Mouse (Mus musculus) testis, adult 2 months (tissue): ENCODE measurements around the gene Atl2. TPM values are rescaled to one million over a fixed set of nuclear protein-coding genes. Genes with fewer than 3 reads are reported as not detected.

Source experiments
- H3K27ac ChIP-seq: fragments of 200-500 bp; 2 replicates; pipeline ENCODE4 v1.5.1; 2012; ENCODE audit warnings: low read depth, low read length; ENCODE audit not compliant: control insufficient read depth, insufficient read depth
- H3K27me3 ChIP-seq: fragments of 200-500 bp; 2 replicates; pipeline ENCODE4 v1.6.1; 2012; ENCODE audit warnings: mild to moderate bottlenecking, low read length, moderate library complexity; ENCODE audit not compliant: control insufficient read depth, insufficient read depth
- H3K36me3 ChIP-seq: fragments of 200-500 bp; 2 replicates; pipeline ENCODE4 v1.6.1; 2012; ENCODE audit warnings: mild to moderate bottlenecking, low read length; ENCODE audit not compliant: control insufficient read depth, insufficient read depth
- H3K4me1 ChIP-seq: fragments of 200-500 bp; 2 replicates; pipeline ENCODE4 v1.6.1; 2012; ENCODE audit warnings: low read length; ENCODE audit not compliant: control insufficient read depth, insufficient read depth
- H3K4me3 ChIP-seq: fragments of 200-500 bp; 2 replicates; pipeline ENCODE4 v1.5.1; 2012; ENCODE audit warnings: low read depth, mild to moderate bottlenecking, low read length, moderate library complexity, mixed read lengths; ENCODE audit not compliant: control insufficient read depth
- CTCF ChIP-seq: fragments of 200-500 bp; IDR thresholded peaks from 2 replicates; pipeline ENCODE4 v1.5.1; 2012; ENCODE audit warnings: low read depth, mild to moderate bottlenecking, inconsistent platforms, low read length, moderate library complexity; ENCODE audit not compliant: control insufficient read depth, insufficient read depth, insufficient replicate concordance
- POLR2A ChIP-seq: fragments of 200-500 bp; IDR thresholded peaks from 2 replicates; pipeline ENCODE4 v1.6.1; 2012; ENCODE audit warnings: low read depth, mild to moderate bottlenecking, inconsistent platforms, low read length, moderate library complexity; ENCODE audit not compliant: control insufficient read depth
- polyA plus RNA-seq: library from polyadenylated mRNA; depleted of rRNA; stranded (reverse); fragments of >200 nt; gene quantifications from 2 replicates; pipeline ENCODE4 v1.2.3, GENCODE M21; 2012

The Atl2 gene
- polyA plus RNA-seq, 1 experiment = 19.9 TPM

GRCm38 (mm10) chr17:79864503-79864902 is 31.4 kb downstream of the Atl2 start:
- no peak for TF ChIP-seq CTCF
- no peak for TF ChIP-seq POLR2A
- Histone ChIP-seq H3K27ac (no peak overlapping the region), H3K36me3 (peaks cover 3% of the 10 kb centered on the region), H3K4me3 (no peak overlapping the region), H3K27me3 (no peaks in the 10 kb centered on the region), H3K4me1 (no peaks in the 10 kb centered on the region)

- Histone ChIP-seq H3K27me3 (no peaks in the 10 kb centered on the region), H3K36me3 (peaks cover 9% of the 10 kb centered on the region), H3K27ac (no peak overlapping the region), H3K4me1 (no peaks in the 10 kb centered on the region), H3K4me3 (no peak overlapping the region)
- TF ChIP-seq CTCF (no peak), POLR2A (no peak)
These were observed 33.9 kb downstream of the Atl2 start for GRCm38 (mm10) chr17:79862038-79862437.

GRCm38 (mm10) chr17:79855533-79855932 is 40.4 kb downstream of the Atl2 start:
- Histone ChIP-seq H3K36me3 (peaks cover 10% of the 10 kb centered on the region), H3K27ac (no peak overlapping the region)
- TF ChIP-seq CTCF (no peak), POLR2A (no peak)

GRCm38 (mm10) chr17:79848385-79848784 is 47.5 kb downstream of the Atl2 start:
- H3K27me3 ChIP-seq = no peaks in the 10 kb centered on the region
- no peak overlapping the region for H3K4me3 ChIP-seq
- peaks cover 3% of the 10 kb centered on the region; the same call in 1 of the 2 replicates for H3K4me1 ChIP-seq
- no peak overlapping the region for H3K27ac ChIP-seq
- peaks cover 5% of the 10 kb centered on the region for H3K36me3 ChIP-seq
- TF ChIP-seq CTCF = no peak
- TF ChIP-seq POLR2A = no peak

More at GRCm38 (mm10) chr17:79855533-79855932, 40.4 kb downstream of the Atl2 start:
- H3K4me1 ChIP-seq = no peaks in the 10 kb centered on the region
- no peak overlapping the region for H3K4me3 ChIP-seq
- H3K27me3 ChIP-seq = no peaks in the 10 kb centered on the region

- no peak overlapping the region for H3K27ac ChIP-seq
- TF ChIP-seq POLR2A = no peak
- TF ChIP-seq CTCF = no peak
These were observed 49.7 kb downstream of the Atl2 start for GRCm38 (mm10) chr17:79846182-79846581.

GRCm38 (mm10) chr17:79845695-79846094 is 50.2 kb downstream of the Atl2 start:
- Histone ChIP-seq H3K36me3 (peaks cover 3% of the 10 kb centered on the region; the same call in 1 of the 2 replicates), H3K4me1 (peaks cover 3% of the 10 kb centered on the region; the same call in 1 of the 2 replicates), H3K4me3 (no peak overlapping the region), H3K27me3 (no peaks in the 10 kb centered on the region), H3K27ac (no peak overlapping the region)
- TF ChIP-seq POLR2A (no peak), CTCF (no peak)

More at GRCm38 (mm10) chr17:79846182-79846581, 49.7 kb downstream of the Atl2 start:
- Histone ChIP-seq H3K4me1 (peaks cover 3% of the 10 kb centered on the region; the same call in 1 of the 2 replicates), H3K36me3 (peaks cover 3% of the 10 kb centered on the region; the same call in 1 of the 2 replicates), H3K27me3 (no peaks in the 10 kb centered on the region), H3K4me3 (no peak overlapping the region)

- TF ChIP-seq POLR2A (no peak), CTCF (peak; percentile 54; the same call in 1 of the 2 replicates)
- H3K4me3 ChIP-seq = no peak overlapping the region
- no peak overlapping the region for H3K27ac ChIP-seq
- H3K27me3 ChIP-seq = no peaks in the 10 kb centered on the region
- no peaks in the 10 kb centered on the region for H3K36me3 ChIP-seq
- H3K4me1 ChIP-seq = peaks cover 3% of the 10 kb centered on the region; the same call in 1 of the 2 replicates
These were observed 55.4 kb downstream of the Atl2 start for GRCm38 (mm10) chr17:79840254-79841238.
